Comparison of ENCODE assay signal across 15 mouse cellular contexts in the genomic region with DNA sequence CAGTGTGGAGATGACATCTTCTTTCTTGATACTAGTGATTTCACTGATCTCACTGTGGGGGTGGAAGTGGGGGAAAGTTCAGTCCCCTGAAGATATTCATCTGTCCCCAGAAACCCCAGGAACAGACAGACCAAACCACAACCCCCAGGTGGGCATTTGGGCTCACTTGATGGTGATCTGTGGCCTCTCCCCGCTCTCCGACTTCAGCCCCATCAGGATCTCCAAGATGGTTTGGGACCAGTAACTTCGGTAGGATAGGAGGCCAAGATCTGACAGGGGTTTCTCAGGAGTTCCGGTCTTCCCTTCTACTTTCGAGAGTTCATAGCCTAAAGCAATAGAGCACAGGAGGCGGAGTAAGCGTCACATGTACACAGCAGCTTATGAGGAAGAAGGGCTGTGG. TPM values are rescaled to one million over a fixed set of nuclear protein-coding genes. Genes with fewer than 3 reads are reported as not detected.
A peak's percentile ranks its signal among the peaks of the same experiment; 100 is the strongest.
DNase-seq lines count a peak whose midpoint lies in the region; ATAC-seq lines count a peak whose summit lies in the region.
"Had no signal": no experiment of that assay in that cellular context is flagged by ENCODE, and none has a peak within 500 bp of the region (broad histone marks: within the 10 kb centered on the region; RNA-seq: fewer than 3 reads in every experiment).

No protein-coding gene starts in this region.

- H3K27me3 ChIP-seq in heart, embryonic 13.5 days (replicated peaks): 0 out of 2 replicates have a peak, but pooled peaks cover 2% of the 10 kb centered on the region
- no peaks in the 10 kb centered on the region for H3K27me3 ChIP-seq in heart, embryonic 12.5 days (replicated peaks)
- H3K27me3 ChIP-seq in neural tube, embryonic 12.5 days (replicated peaks): no peaks in the 10 kb centered on the region
- H3K27me3 ChIP-seq in neural tube, embryonic 15.5 days (replicated peaks): no peaks in the 10 kb centered on the region
- no peaks in the 10 kb centered on the region for H3K27me3 ChIP-seq in limb, embryonic 11.5 days (ENCODE audit: control insufficient read depth, insufficient read depth, low read length)
- H3K27me3 ChIP-seq: Patski; stomach, embryonic 15.5 days had no signal

- WGBS in heart, embryonic 13.5 days: 90% methylated on average over 7 of the region's 7 CpGs
- WGBS in heart, embryonic 12.5 days: 89% methylated on average over 7 of the region's 7 CpGs
- 92% methylated on average over 7 of the region's 7 CpGs for WGBS in neural tube, embryonic 12.5 days
- WGBS in neural tube, embryonic 15.5 days: 95% methylated on average over 7 of the region's 7 CpGs
- 87% methylated on average over 7 of the region's 7 CpGs for WGBS in limb, embryonic 11.5 days

- no peak for DNase-seq in limb, embryonic 11.5 days (ENCODE audit: low spot score)
- DNase-seq in right cerebral cortex, adult 18-20 months: no peak
- DNase-seq in spleen, postnatal 10 days (ENCODE audit: low spot score in 2 of 2): no peak
- DNase-seq: gastrocnemius, postnatal 14 days; kidney, postnatal 10 days; layer of hippocampus, adult 9-11 months; thymus, postnatal 14 days had no signal

- no peaks in the 10 kb centered on the region for H3K9me3 ChIP-seq in heart, embryonic 13.5 days
- no peaks in the 10 kb centered on the region for H3K9me3 ChIP-seq in heart, embryonic 12.5 days (replicated peaks)
- H3K9me3 ChIP-seq in neural tube, embryonic 12.5 days: no peaks in the 10 kb centered on the region
- H3K9me3 ChIP-seq in neural tube, embryonic 15.5 days (replicated peaks): no peaks in the 10 kb centered on the region
- no peaks in the 10 kb centered on the region for H3K9me3 ChIP-seq in limb, embryonic 11.5 days (ENCODE audit: control insufficient read depth, low read length)
- H3K9me3 ChIP-seq: stomach, embryonic 15.5 days had no signal

- no peak for ATAC-seq in heart, embryonic 13.5 days (ENCODE audit: extremely low read depth, insufficient number of reproducible peaks, low FRiP score, low TSS enrichment)
- ATAC-seq in heart, embryonic 12.5 days (ENCODE audit: insufficient number of reproducible peaks, low FRiP score): no peak
- no peak for ATAC-seq in neural tube, embryonic 12.5 days (ENCODE audit: low FRiP score, low read depth)
- no peak for ATAC-seq in neural tube, embryonic 15.5 days (ENCODE audit: low FRiP score)
- no peak for ATAC-seq in limb, embryonic 11.5 days (ENCODE audit: insufficient number of reproducible peaks, low FRiP score, low TSS enrichment, low read depth)
- ATAC-seq: inflammation-experienced regulatory T-cells, adult 6 months; lung, postnatal 0 days; Patski had no signal

- 0 out of 2 replicates have a peak overlapping the region, but pooled peaks have one; percentile 14 for H3K9ac ChIP-seq in heart, embryonic 13.5 days
- no peak overlapping the region for H3K9ac ChIP-seq in heart, embryonic 12.5 days
- H3K9ac ChIP-seq in neural tube, embryonic 12.5 days: no peak overlapping the region
- no peak overlapping the region for H3K9ac ChIP-seq in neural tube, embryonic 15.5 days (replicated peaks)
- H3K9ac ChIP-seq in limb, embryonic 11.5 days (ENCODE audit: low read length): no peak overlapping the region
- H3K9ac ChIP-seq: stomach, embryonic 15.5 days had no signal

- H3K27ac ChIP-seq in heart, embryonic 13.5 days (replicated peaks): no peak overlapping the region
- no peak overlapping the region for H3K27ac ChIP-seq in heart, embryonic 12.5 days (ENCODE audit: poor library complexity, severe bottlenecking)
- no peak overlapping the region for H3K27ac ChIP-seq in neural tube, embryonic 12.5 days
- H3K27ac ChIP-seq in neural tube, embryonic 15.5 days (replicated peaks): no peak overlapping the region
- H3K27ac ChIP-seq in limb, embryonic 11.5 days (replicated peaks; ENCODE audit: low read depth, low read length): no peak overlapping the region
- H3K27ac ChIP-seq: stomach, embryonic 15.5 days had no signal

- no peak overlapping the region for H3K4me3 ChIP-seq in heart, embryonic 13.5 days
- H3K4me3 ChIP-seq in heart, embryonic 12.5 days: no peak overlapping the region
- H3K4me3 ChIP-seq in neural tube, embryonic 12.5 days: peak overlapping the region; percentile 1; the same call in 1 of the 2 replicates
- H3K4me3 ChIP-seq in neural tube, embryonic 15.5 days (replicated peaks): no peak overlapping the region
- H3K4me3 ChIP-seq in limb, embryonic 11.5 days (ENCODE audit: low read depth, low read length): 0 out of 2 replicates have a peak overlapping the region, but pooled peaks have one; percentile 8

- H3K4me1 ChIP-seq in heart, embryonic 13.5 days: peaks cover 26% of the 10 kb centered on the region
- H3K4me1 ChIP-seq in heart, embryonic 12.5 days (replicated peaks): peaks cover 16% of the 10 kb centered on the region
- H3K4me1 ChIP-seq in neural tube, embryonic 12.5 days: peaks cover 24% of the 10 kb centered on the region
- peaks cover 48% of the 10 kb centered on the region for H3K4me1 ChIP-seq in neural tube, embryonic 15.5 days
- H3K4me1 ChIP-seq in limb, embryonic 11.5 days (ENCODE audit: control insufficient read depth, insufficient read depth, low read length): peaks cover 8% of the 10 kb centered on the region

- no peak overlapping the region for H3K4me2 ChIP-seq in heart, embryonic 13.5 days
- no peak overlapping the region for H3K4me2 ChIP-seq in heart, embryonic 12.5 days
- H3K4me2 ChIP-seq in neural tube, embryonic 12.5 days (replicated peaks): no peak overlapping the region
- no peak overlapping the region for H3K4me2 ChIP-seq in neural tube, embryonic 15.5 days
- H3K4me2 ChIP-seq in limb, embryonic 11.5 days (ENCODE audit: low read depth, severe bottlenecking): no peak overlapping the region

- peaks cover 60% of the 10 kb centered on the region for H3K36me3 ChIP-seq in heart, embryonic 13.5 days
- peaks cover 59% of the 10 kb centered on the region for H3K36me3 ChIP-seq in heart, embryonic 12.5 days
- peaks cover 58% of the 10 kb centered on the region for H3K36me3 ChIP-seq in neural tube, embryonic 12.5 days
- peaks cover 58% of the 10 kb centered on the region for H3K36me3 ChIP-seq in neural tube, embryonic 15.5 days
- peaks cover 32% of the 10 kb centered on the region for H3K36me3 ChIP-seq in limb, embryonic 11.5 days (ENCODE audit: control insufficient read depth, insufficient read depth, low read length)

RNA-seq across cellular contexts. Expression of a gene that starts 2.0 kb away (rescaled TPM):
- 109 and 113 TPM in 2 replicates for polyA plus RNA-seq in heart, embryonic 13.5 days (2015; fragmentation: Nextera tagmentation; extraction: Ambion mirVana)
- 102 and 110 TPM in 2 replicates for polyA plus RNA-seq in heart, embryonic 12.5 days (2016; fragmentation: Nextera tagmentation; extraction: Ambion mirVana)
- polyA plus RNA-seq in neural tube, embryonic 12.5 days (2016; fragmentation: Nextera tagmentation; extraction: Ambion mirVana): 140 and 148 TPM in 2 replicates
- 68.2 and 81.5 TPM in 2 replicates for polyA plus RNA-seq in neural tube, embryonic 15.5 days (2015; fragmentation: Nextera tagmentation; extraction: Ambion mirVana)
- 173 and 185 TPM in 2 replicates for polyA plus RNA-seq in limb, embryonic 11.5 days (2014; fragmentation: Nextera tagmentation; extraction: Ambion mirVana)

RNA-seq across cellular contexts. Expression of a gene that starts 6.4 kb away (rescaled TPM):
- 31.0 and 31.5 TPM in 2 replicates for polyA plus RNA-seq in heart, embryonic 13.5 days (2015; fragmentation: Nextera tagmentation; extraction: Ambion mirVana)
- 31.5 and 36.1 TPM in 2 replicates for polyA plus RNA-seq in heart, embryonic 12.5 days (2016; fragmentation: Nextera tagmentation; extraction: Ambion mirVana)
- 67.4 and 73.3 TPM in 2 replicates for polyA plus RNA-seq in neural tube, embryonic 12.5 days (2016; fragmentation: Nextera tagmentation; extraction: Ambion mirVana)
- polyA plus RNA-seq in neural tube, embryonic 15.5 days (2015; fragmentation: Nextera tagmentation; extraction: Ambion mirVana): 64.9 and 66.2 TPM in 2 replicates
- 33.6 and 36.6 TPM in 2 replicates for polyA plus RNA-seq in limb, embryonic 11.5 days (2014; fragmentation: Nextera tagmentation; extraction: Ambion mirVana)

RNA-seq across cellular contexts. Expression of a gene that starts 33.6 kb away (rescaled TPM):
- polyA plus RNA-seq in heart, embryonic 13.5 days (2015; fragmentation: Nextera tagmentation; extraction: Ambion mirVana): 35.9 and 37.4 TPM in 2 replicates
- 41.3 and 42.5 TPM in 2 replicates for polyA plus RNA-seq in heart, embryonic 12.5 days (2016; fragmentation: Nextera tagmentation; extraction: Ambion mirVana)
- 34.7 and 36.7 TPM in 2 replicates for polyA plus RNA-seq in neural tube, embryonic 12.5 days (2016; fragmentation: Nextera tagmentation; extraction: Ambion mirVana)
- 31.6 and 39.2 TPM in 2 replicates for polyA plus RNA-seq in neural tube, embryonic 15.5 days (2015; fragmentation: Nextera tagmentation; extraction: Ambion mirVana)
- polyA plus RNA-seq in limb, embryonic 11.5 days (2014; fragmentation: Nextera tagmentation; extraction: Ambion mirVana): 40.9 and 41.4 TPM in 2 replicates

RNA-seq across cellular contexts. Expression of a gene that starts 35.8 kb away (rescaled TPM):
- polyA plus RNA-seq in heart, embryonic 13.5 days (2015; fragmentation: Nextera tagmentation; extraction: Ambion mirVana): 2.2 and 2.7 TPM in 2 replicates
- polyA plus RNA-seq in heart, embryonic 12.5 days (2016; fragmentation: Nextera tagmentation; extraction: Ambion mirVana): 2.2 and 2.5 TPM in 2 replicates
- 2.5 and 2.8 TPM in 2 replicates for polyA plus RNA-seq in neural tube, embryonic 12.5 days (2016; fragmentation: Nextera tagmentation; extraction: Ambion mirVana)
- polyA plus RNA-seq in neural tube, embryonic 15.5 days (2015; fragmentation: Nextera tagmentation; extraction: Ambion mirVana): 2.7 and 4.7 TPM in 2 replicates
- polyA plus RNA-seq in limb, embryonic 11.5 days (2014; fragmentation: Nextera tagmentation; extraction: Ambion mirVana): 1.2 and 1.4 TPM in 2 replicates

RNA-seq across cellular contexts. Expression of a gene that starts 43.2 kb away (rescaled TPM):
- polyA plus RNA-seq in heart, embryonic 13.5 days (2015; fragmentation: Nextera tagmentation; extraction: Ambion mirVana): 0.07 and 0.13 TPM in 2 replicates
- polyA plus RNA-seq in heart, embryonic 12.5 days (2016; fragmentation: Nextera tagmentation; extraction: Ambion mirVana): not detected in 2 replicates
- 0.29 and 0.32 TPM in 2 replicates for polyA plus RNA-seq in neural tube, embryonic 12.5 days (2016; fragmentation: Nextera tagmentation; extraction: Ambion mirVana)
- polyA plus RNA-seq in neural tube, embryonic 15.5 days (2015; fragmentation: Nextera tagmentation; extraction: Ambion mirVana): 0.06 and 2.0 TPM in 2 replicates
- polyA plus RNA-seq in limb, embryonic 11.5 days (2014; fragmentation: Nextera tagmentation; extraction: Ambion mirVana): 0.74 and 0.79 TPM in 2 replicates
- polyA plus RNA-seq: inflammation-experienced regulatory T-cells, adult 6 months had no signal

Comparison
In these comparisons a context has a peak if more than half of its experiments do, and no peak if none do; other contexts are left out.
1. H3K4me3 ChIP-seq: peak in neural tube, embryonic 12.5 days (single experiment) and limb, embryonic 11.5 days (single experiment); none in heart, embryonic 13.5 days (single experiment), heart, embryonic 12.5 days (single experiment) and neural tube, embryonic 15.5 days (single experiment).